Mouse (Mus musculus) erythroblast, embryonic 14.5 days (primary cell): ENCODE results near the gene Tmem156.

Source experiments
- GATA1 ChIP-seq: IDR thresholded peaks from 2 replicates; pipeline ENCODE4 v1.6.1; 2012; ENCODE audit warnings: low read length, inconsistent platforms, mixed read lengths
- TAL1 ChIP-seq: IDR thresholded peaks from 3 replicates; pipeline ENCODE4 v1.6.1; 2012; ENCODE audit warnings: low read length, inconsistent platforms, mixed read lengths

- TF ChIP-seq TAL1 (no peak), GATA1 (no peak)
These were observed 32.1 kb downstream of the Tmem156 start for GRCm38 (mm10) chr5:65059806-65060205.
